Mouse (Mus musculus) skeletal muscle tissue, adult 2 months (tissue): ENCODE measurements around the gene Racgap1.

Experiments used
- DNase-seq: peaks from one replicate; pipeline ENCODE4 v3.0.0-alpha.2; 2012; ENCODE audit warnings: low read depth, low spot score

Gene Racgap1

GRCm38 (mm10) chr15:99590429-99591084 lies 60.9 kb downstream of the Racgap1 start, which contains the start of gene Aqp5:
Gene Aqp5, plus strand, starts transcription at chr15:99590782.
- DNase-seq, result no peak

GRCm38 (mm10) chr15:99589704-99590103 lies 61.8 kb downstream of the Racgap1 start:
- no peak for DNase-seq

GRCm38 (mm10) chr15:99589237-99589636 lies 62.2 kb downstream of the Racgap1 start:
- DNase-seq, result no peak

GRCm38 (mm10) chr15:99586525-99586924 lies 64.9 kb downstream of the Racgap1 start:
- DNase-seq, result no peak

- DNase-seq, result no peak
Observed at GRCm38 (mm10) chr15:99585741-99586140, 65.7 kb downstream of the Racgap1 start.

- DNase-seq, result no peak
Observed at GRCm38 (mm10) chr15:99584407-99585202, 66.9 kb downstream of the Racgap1 start.

- DNase-seq, result no peak
Observed at GRCm38 (mm10) chr15:99583463-99584344, 67.8 kb downstream of the Racgap1 start.

GRCm38 (mm10) chr15:99578802-99579485 lies 72.5 kb downstream of the Racgap1 start, which contains the start of gene Aqp2:
Gene Aqp2, plus strand, starts transcription at chr15:99579055.
- no peak for DNase-seq
